Mouse (Mus musculus): ENCODE data around the gene Hdgf. TPM values are rescaled to one million over a fixed set of nuclear protein-coding genes. Genes with fewer than 3 reads are reported as not detected.

Gene Hdgf
- polyA plus RNA-seq (2014; fragmentation: Illumina TruSeq; extraction: RNeasy Lipid Tissue Mini Kit (QIAGEN cat#74804); ENCODE audit: low read depth, low replicate concordance) = 129 TPM

DNA sequence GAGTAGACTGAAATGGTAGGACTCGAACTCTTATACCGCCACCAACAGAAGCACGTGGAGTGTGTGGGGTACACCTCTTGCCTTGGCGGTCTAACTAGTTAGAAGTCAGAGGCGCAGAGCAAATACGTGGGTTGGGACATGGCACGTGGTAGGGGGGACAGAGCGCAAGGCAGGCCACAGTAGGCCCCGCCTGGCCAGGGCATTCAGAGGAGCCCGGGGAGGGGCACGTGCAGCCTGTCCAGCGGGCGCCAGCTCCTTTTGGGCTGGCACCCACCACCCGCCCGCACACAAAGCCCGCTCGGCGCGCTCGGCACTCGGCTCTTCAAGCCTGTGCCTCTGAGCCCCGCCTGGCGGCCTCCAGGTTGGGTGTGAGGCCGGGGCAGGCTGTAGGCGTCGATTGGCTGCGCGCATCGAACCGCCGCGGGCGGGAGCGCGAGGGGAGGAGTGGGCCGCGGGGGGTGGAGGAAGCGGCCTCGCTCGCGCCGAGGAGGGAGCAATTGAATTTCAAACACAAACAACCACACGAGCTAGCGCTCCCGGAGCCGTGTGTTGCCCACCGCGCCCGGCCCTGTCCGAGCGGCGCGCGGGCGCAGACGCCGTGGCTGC lies at the start of gene Hdgf:
Gene Hdgf (plus strand): TSS at position 442 of the 606 bp plus-strand sequence.

DNA sequence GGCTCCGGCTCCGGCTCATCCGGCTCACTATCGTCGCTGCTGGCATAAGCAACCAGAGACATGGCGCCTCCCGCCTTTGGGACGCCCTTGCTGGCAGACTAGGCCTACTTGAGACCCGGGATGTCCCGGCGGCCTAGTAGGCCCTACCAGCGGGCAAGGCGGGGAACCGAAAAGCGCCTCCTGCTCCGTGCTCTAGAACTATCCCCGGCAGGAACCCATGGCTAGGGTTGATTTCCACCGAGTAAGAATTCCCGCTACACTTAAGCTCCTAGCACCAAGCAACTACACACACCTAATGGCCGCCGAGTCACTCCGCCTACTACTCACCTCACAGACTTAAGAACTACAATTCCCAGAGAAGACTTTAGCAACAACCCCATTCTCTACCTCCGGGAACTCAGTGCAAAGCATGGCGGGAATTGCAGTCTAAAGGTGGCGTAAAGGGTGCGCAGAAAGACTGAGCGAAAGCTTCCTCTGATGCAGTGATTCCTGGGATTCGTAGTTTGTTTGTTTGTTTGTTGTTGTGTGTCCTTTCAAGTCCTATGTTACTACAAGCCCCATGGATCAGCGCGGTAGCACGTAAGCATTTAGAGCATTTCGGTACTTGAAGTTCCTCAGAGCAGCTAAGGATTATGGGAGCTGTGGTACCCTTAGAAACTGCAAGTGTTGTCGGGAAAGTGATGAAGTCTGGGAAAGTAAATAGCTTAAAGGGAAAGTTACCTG lies 20.7 kb upstream of the Hdgf start, which contains the start of gene Prcc:
Gene Prcc (minus strand): TSS at position 328 of the 723 bp plus-strand sequence.

DNA sequence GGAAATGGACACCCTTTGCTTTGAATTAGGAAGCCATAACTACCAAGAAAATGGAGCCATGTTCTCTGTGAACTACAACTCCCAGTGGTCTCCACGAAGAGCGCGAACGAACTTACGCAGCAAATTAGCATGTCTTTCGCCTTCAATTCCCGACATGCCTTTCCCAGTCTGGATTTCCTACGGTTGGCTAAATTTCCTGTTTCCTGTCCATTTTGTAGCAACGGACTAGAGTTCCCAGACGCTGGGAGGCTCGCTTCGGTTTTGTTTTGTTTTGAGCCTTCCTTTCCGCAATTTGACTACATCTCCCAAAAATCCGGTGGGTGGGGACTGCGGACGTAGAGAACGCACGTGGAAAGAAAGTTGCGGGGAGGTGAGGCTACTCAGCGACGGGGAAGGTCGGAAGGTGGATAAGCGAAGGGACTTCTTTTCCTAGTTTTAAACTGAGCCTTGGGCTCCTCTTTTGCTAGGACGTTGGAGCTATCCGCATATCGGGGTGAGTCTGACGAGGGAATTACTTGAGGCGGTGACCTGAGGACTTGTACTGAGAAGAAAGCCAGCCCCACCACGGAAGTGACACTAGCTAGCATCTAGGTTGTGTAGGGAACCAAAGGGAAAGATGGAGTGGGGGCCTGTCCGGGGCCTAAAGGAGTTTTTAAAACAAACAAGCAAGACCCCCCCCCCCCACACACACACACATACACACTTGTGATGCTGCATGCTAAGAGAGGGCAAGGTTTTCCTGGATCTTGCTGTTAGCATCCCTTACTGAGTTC lies 13.4 kb downstream of the Hdgf start, which contains the start of gene Mrpl24:
Gene Mrpl24 (plus strand): TSS at position 171 of the 773 bp plus-strand sequence.

GRCm38 (mm10) chr3:87930078-87930795 lies 24.1 kb downstream of the Hdgf start, which contains the start of the genes Isg20l2 and Rrnad1:
Gene Isg20l2, plus strand, starts transcription at chr3:87930314.
Gene Rrnad1, minus strand, starts transcription at chr3:87930717.

GRCm38 (mm10) chr3:87948378-87949265 lies 42.5 kb downstream of the Hdgf start, which contains the start of gene Crabp2:
Gene Crabp2, plus strand, starts transcription at chr3:87948666.

Other genes with a start within 250 kb of the Hdgf start
- not detected for gene Lrrc71, start 157.7 kb upstream of the Hdgf start, polyA plus RNA-seq (2014; fragmentation: Illumina TruSeq; extraction: RNeasy Lipid Tissue Mini Kit (QIAGEN cat#74804); ENCODE audit: low read depth, low replicate concordance)
- not detected for gene Ntrk1, start 111.2 kb upstream of the Hdgf start, polyA plus RNA-seq (2014; fragmentation: Illumina TruSeq; extraction: RNeasy Lipid Tissue Mini Kit (QIAGEN cat#74804); ENCODE audit: low read depth, low replicate concordance)
- gene Insrr, start 109.4 kb upstream of the Hdgf start, polyA plus RNA-seq (2014; fragmentation: Illumina TruSeq; extraction: RNeasy Lipid Tissue Mini Kit (QIAGEN cat#74804); ENCODE audit: low read depth, low replicate concordance) = 1.1 TPM
- gene Pear1, start 82.0 kb upstream of the Hdgf start, polyA plus RNA-seq (2014; fragmentation: Illumina TruSeq; extraction: RNeasy Lipid Tissue Mini Kit (QIAGEN cat#74804); ENCODE audit: low read depth, low replicate concordance) = 0.89 TPM
- gene Sh2d2a, start 59.6 kb upstream of the Hdgf start, polyA plus RNA-seq (2014; fragmentation: Illumina TruSeq; extraction: RNeasy Lipid Tissue Mini Kit (QIAGEN cat#74804); ENCODE audit: low read depth, low replicate concordance) = not detected
- gene Prcc, start 20.7 kb upstream of the Hdgf start, polyA plus RNA-seq (2014; fragmentation: Illumina TruSeq; extraction: RNeasy Lipid Tissue Mini Kit (QIAGEN cat#74804); ENCODE audit: low read depth, low replicate concordance) = 3.1 TPM
- gene Mrpl24, start 13.2 kb downstream of the Hdgf start, polyA plus RNA-seq (2014; fragmentation: Illumina TruSeq; extraction: RNeasy Lipid Tissue Mini Kit (QIAGEN cat#74804); ENCODE audit: low read depth, low replicate concordance) = 80.9 TPM
- 16.4 TPM for gene Isg20l2, start 24.0 kb downstream of the Hdgf start, polyA plus RNA-seq (2014; fragmentation: Illumina TruSeq; extraction: RNeasy Lipid Tissue Mini Kit (QIAGEN cat#74804); ENCODE audit: low read depth, low replicate concordance)
- 4.0 TPM for gene Rrnad1, start 24.4 kb downstream of the Hdgf start, polyA plus RNA-seq (2014; fragmentation: Illumina TruSeq; extraction: RNeasy Lipid Tissue Mini Kit (QIAGEN cat#74804); ENCODE audit: low read depth, low replicate concordance)
- not detected for gene Crabp2, start 42.3 kb downstream of the Hdgf start, polyA plus RNA-seq (2014; fragmentation: Illumina TruSeq; extraction: RNeasy Lipid Tissue Mini Kit (QIAGEN cat#74804); ENCODE audit: low read depth, low replicate concordance)
- gene Nes, start 64.8 kb downstream of the Hdgf start, polyA plus RNA-seq (2014; fragmentation: Illumina TruSeq; extraction: RNeasy Lipid Tissue Mini Kit (QIAGEN cat#74804); ENCODE audit: low read depth, low replicate concordance) = 14.6 TPM
- gene Bcan, start 93.9 kb downstream of the Hdgf start, polyA plus RNA-seq (2014; fragmentation: Illumina TruSeq; extraction: RNeasy Lipid Tissue Mini Kit (QIAGEN cat#74804); ENCODE audit: low read depth, low replicate concordance) = not detected
- gene Hapln2, start 121.3 kb downstream of the Hdgf start, polyA plus RNA-seq (2014; fragmentation: Illumina TruSeq; extraction: RNeasy Lipid Tissue Mini Kit (QIAGEN cat#74804); ENCODE audit: low read depth, low replicate concordance) = not detected
- gene Gpatch4, start 136.8 kb downstream of the Hdgf start, polyA plus RNA-seq (2014; fragmentation: Illumina TruSeq; extraction: RNeasy Lipid Tissue Mini Kit (QIAGEN cat#74804); ENCODE audit: low read depth, low replicate concordance) = 5.6 TPM
- gene Naxe, start 152.2 kb downstream of the Hdgf start, polyA plus RNA-seq (2014; fragmentation: Illumina TruSeq; extraction: RNeasy Lipid Tissue Mini Kit (QIAGEN cat#74804); ENCODE audit: low read depth, low replicate concordance) = 26.2 TPM
- not detected for gene Ttc24, start 172.0 kb downstream of the Hdgf start, polyA plus RNA-seq (2014; fragmentation: Illumina TruSeq; extraction: RNeasy Lipid Tissue Mini Kit (QIAGEN cat#74804); ENCODE audit: low read depth, low replicate concordance)
- gene Iqgap3, start 175.7 kb downstream of the Hdgf start, polyA plus RNA-seq (2014; fragmentation: Illumina TruSeq; extraction: RNeasy Lipid Tissue Mini Kit (QIAGEN cat#74804); ENCODE audit: low read depth, low replicate concordance) = not detected
- 5.2 TPM for gene Mef2d, start 236.1 kb downstream of the Hdgf start, polyA plus RNA-seq (2014; fragmentation: Illumina TruSeq; extraction: RNeasy Lipid Tissue Mini Kit (QIAGEN cat#74804); ENCODE audit: low read depth, low replicate concordance)

Data from kidney, adult 10 weeks (tissue).